Comparison of ENCODE assay signal across 24 mouse cellular contexts in genomic region chr13:18989185-18989714, GRCm38 (mm10). TPM values are rescaled to one million over a fixed set of nuclear protein-coding genes. Genes with fewer than 3 reads are reported as not detected.
A peak's percentile ranks its signal among the peaks of the same experiment; 100 is the strongest.
DNase-seq lines count a peak whose midpoint lies in the region; ATAC-seq lines count a peak whose summit lies in the region.
"Had no signal": no experiment of that assay in that cellular context is flagged by ENCODE, and none has a peak within 500 bp of the region (broad histone marks: within the 10 kb centered on the region; RNA-seq: fewer than 3 reads in every experiment).

No protein-coding gene starts in this region.

- H3K4me3 ChIP-seq in forebrain, embryonic 13.5 days: no peak overlapping the region
- no peak overlapping the region for H3K4me3 ChIP-seq in forebrain, embryonic 16.5 days (replicated peaks; ENCODE audit: low read length)
- no peak overlapping the region for H3K4me3 ChIP-seq in neural tube, embryonic 11.5 days (ENCODE audit: low read depth, low read length)
- H3K4me3 ChIP-seq: embryonic facial prominence, embryonic 10.5 days; heart, adult 2 months; left cerebral cortex, adult 2 months; limb, embryonic 10.5 days; liver, embryonic 12.5 days had no signal

- H3K36me3 ChIP-seq in forebrain, embryonic 13.5 days (ENCODE audit: poor library complexity, severe bottlenecking): no peaks in the 10 kb centered on the region
- H3K36me3 ChIP-seq in forebrain, embryonic 16.5 days (ENCODE audit: control insufficient read depth, insufficient read depth): no peaks in the 10 kb centered on the region
- no peaks in the 10 kb centered on the region for H3K36me3 ChIP-seq in neural tube, embryonic 11.5 days (ENCODE audit: control insufficient read depth, insufficient read depth, low read length)
- H3K36me3 ChIP-seq: embryonic facial prominence, embryonic 10.5 days; limb, embryonic 10.5 days; liver, embryonic 12.5 days had no signal

- no peak overlapping the region for H3K27ac ChIP-seq in forebrain, embryonic 13.5 days
- H3K27ac ChIP-seq in forebrain, embryonic 16.5 days (ENCODE audit: low read length): no peak overlapping the region
- H3K27ac ChIP-seq in neural tube, embryonic 11.5 days (ENCODE audit: low read depth, low read length): no peak overlapping the region
- H3K27ac ChIP-seq: embryonic facial prominence, embryonic 10.5 days; heart, adult 2 months; left cerebral cortex, adult 2 months; limb, embryonic 10.5 days; liver, embryonic 12.5 days had no signal

- ATAC-seq in forebrain, embryonic 13.5 days: 0 out of 2 replicates have a peak, but pooled peaks have one; percentile 21
- ATAC-seq in forebrain, embryonic 16.5 days: no peak
- peak; percentile 62 for ATAC-seq in neural tube, embryonic 11.5 days (ENCODE audit: insufficient read depth, low FRiP score, low TSS enrichment)
- ATAC-seq: liver, embryonic 12.5 days had no signal

- no peak for DNase-seq in neural tube, embryonic 11.5 days (ENCODE audit: low spot score)
- no peak for DNase-seq in neural tube, embryonic 10.5 days (ENCODE audit: extremely low spot score, low spot score)
- DNase-seq in embryo, embryonic 9.5 days (ENCODE audit: extremely low spot score): peak; percentile 20
- DNase-seq in retina, postnatal 1 day: peak; percentile 7
- no peak for DNase-seq in lung, postnatal 10 days
- DNase-seq in heart, adult 18-20 months: no peak
- DNase-seq: adrenal gland, adult 8-10 months; cerebellum, adult 11-12 months; cerebellum, postnatal 14 days; gastrocnemius, postnatal 10 days; heart, adult 2 months; heart, postnatal 36 days; kidney, adult 8-10 months; kidney, postnatal 36 days; lung, adult 2 months; lung, postnatal 36 days; right cerebral cortex, postnatal 4 days had no signal

- H3K9ac ChIP-seq in forebrain, embryonic 13.5 days: no peak overlapping the region
- no peak overlapping the region for H3K9ac ChIP-seq in forebrain, embryonic 16.5 days (replicated peaks; ENCODE audit: low read depth, low read length)
- no peak overlapping the region for H3K9ac ChIP-seq in neural tube, embryonic 11.5 days (ENCODE audit: low read length)
- H3K9ac ChIP-seq: liver, embryonic 12.5 days had no signal

- H3K27me3 ChIP-seq in forebrain, embryonic 13.5 days: no peaks in the 10 kb centered on the region
- no peaks in the 10 kb centered on the region for H3K27me3 ChIP-seq in forebrain, embryonic 16.5 days (replicated peaks; ENCODE audit: control insufficient read depth, insufficient read depth, low read length)
- no peaks in the 10 kb centered on the region for H3K27me3 ChIP-seq in neural tube, embryonic 11.5 days (ENCODE audit: control insufficient read depth, insufficient read depth, low read length)
- H3K27me3 ChIP-seq: liver, embryonic 12.5 days had no signal

- WGBS in forebrain, embryonic 13.5 days: 46% methylated on average over 8 of the region's 8 CpGs
- WGBS in forebrain, embryonic 16.5 days: 45% methylated on average over 8 of the region's 8 CpGs
- WGBS in neural tube, embryonic 11.5 days: 37% methylated on average over 8 of the region's 8 CpGs

- H3K4me2 ChIP-seq in forebrain, embryonic 13.5 days: no peak overlapping the region
- no peak overlapping the region for H3K4me2 ChIP-seq in forebrain, embryonic 16.5 days (ENCODE audit: low read length)
- H3K4me2 ChIP-seq in neural tube, embryonic 11.5 days (ENCODE audit: low read depth): no peak overlapping the region
- H3K4me2 ChIP-seq: liver, embryonic 12.5 days had no signal

- 0 out of 2 replicates have a peak, but pooled peaks cover 4% of the 10 kb centered on the region for H3K4me1 ChIP-seq in forebrain, embryonic 13.5 days
- peaks cover 4% of the 10 kb centered on the region; the same call in 1 of the 2 replicates for H3K4me1 ChIP-seq in forebrain, embryonic 16.5 days (replicated peaks; ENCODE audit: control insufficient read depth, insufficient read depth, low read length)
- H3K4me1 ChIP-seq in neural tube, embryonic 11.5 days (ENCODE audit: control insufficient read depth, insufficient read depth, low read length): no peaks in the 10 kb centered on the region
- H3K4me1 ChIP-seq: limb, embryonic 10.5 days; liver, embryonic 12.5 days had no signal

- no peaks in the 10 kb centered on the region for H3K9me3 ChIP-seq in forebrain, embryonic 13.5 days (replicated peaks)
- no peaks in the 10 kb centered on the region for H3K9me3 ChIP-seq in forebrain, embryonic 16.5 days (ENCODE audit: control insufficient read depth, low read length)
- H3K9me3 ChIP-seq in neural tube, embryonic 11.5 days (ENCODE audit: control insufficient read depth, low read length): no peaks in the 10 kb centered on the region
- H3K9me3 ChIP-seq: embryonic facial prominence, embryonic 10.5 days; limb, embryonic 10.5 days; liver, embryonic 12.5 days had no signal

RNA-seq across cellular contexts. Expression of gene Amph, which starts 41.2 kb away (rescaled TPM):
- polyA plus RNA-seq in forebrain, embryonic 13.5 days (2015; fragmentation: Nextera tagmentation; extraction: Ambion mirVana): 17.9 and 21.8 TPM in 2 replicates
- 43.5 and 45.0 TPM in 2 replicates for polyA plus RNA-seq in forebrain, embryonic 16.5 days (2015; fragmentation: Nextera tagmentation; extraction: Ambion mirVana)
- 11.8 and 12.6 TPM in 2 replicates for polyA plus RNA-seq in neural tube, embryonic 11.5 days (2014; fragmentation: Nextera tagmentation; extraction: Ambion mirVana)
- 1 to 10 TPM; 1.1 to 1.4 TPM for total RNA-seq in heart, adult 18-20 months (2021)
- total RNA-seq: megakaryocyte-erythroid progenitor cell, adult 5-6 weeks had no signal

Comparison
In these comparisons a context has a peak if more than half of its experiments do, and no peak if none do; other contexts are left out.
1. DNase-seq: peak in embryo, embryonic 9.5 days (single experiment) and retina, postnatal 1 day (single experiment); none in neural tube, embryonic 11.5 days (single experiment), neural tube, embryonic 10.5 days (single experiment), lung, postnatal 10 days (single experiment) and heart, adult 18-20 months (0 of 2).